Mouse (Mus musculus) cortical plate, adult 2 months (tissue): ENCODE results near the gene Col1a1.

Experiments used
- CTCF ChIP-seq: fragments of 200-500 bp; IDR thresholded peaks from 2 replicates; pipeline ENCODE4 v1.5.1; 2011; ENCODE audit warnings: mild to moderate bottlenecking, control low read depth, low read length; ENCODE audit not compliant: insufficient read depth; ENCODE audit errors: extremely low read depth
- POLR2A ChIP-seq: fragments of 200-500 bp; IDR thresholded peaks from 2 replicates; pipeline ENCODE4 v1.6.1; 2011; ENCODE audit warnings: mild to moderate bottlenecking, low read length, control low read depth; ENCODE audit not compliant: insufficient read depth; ENCODE audit errors: extremely low read depth

DNA sequence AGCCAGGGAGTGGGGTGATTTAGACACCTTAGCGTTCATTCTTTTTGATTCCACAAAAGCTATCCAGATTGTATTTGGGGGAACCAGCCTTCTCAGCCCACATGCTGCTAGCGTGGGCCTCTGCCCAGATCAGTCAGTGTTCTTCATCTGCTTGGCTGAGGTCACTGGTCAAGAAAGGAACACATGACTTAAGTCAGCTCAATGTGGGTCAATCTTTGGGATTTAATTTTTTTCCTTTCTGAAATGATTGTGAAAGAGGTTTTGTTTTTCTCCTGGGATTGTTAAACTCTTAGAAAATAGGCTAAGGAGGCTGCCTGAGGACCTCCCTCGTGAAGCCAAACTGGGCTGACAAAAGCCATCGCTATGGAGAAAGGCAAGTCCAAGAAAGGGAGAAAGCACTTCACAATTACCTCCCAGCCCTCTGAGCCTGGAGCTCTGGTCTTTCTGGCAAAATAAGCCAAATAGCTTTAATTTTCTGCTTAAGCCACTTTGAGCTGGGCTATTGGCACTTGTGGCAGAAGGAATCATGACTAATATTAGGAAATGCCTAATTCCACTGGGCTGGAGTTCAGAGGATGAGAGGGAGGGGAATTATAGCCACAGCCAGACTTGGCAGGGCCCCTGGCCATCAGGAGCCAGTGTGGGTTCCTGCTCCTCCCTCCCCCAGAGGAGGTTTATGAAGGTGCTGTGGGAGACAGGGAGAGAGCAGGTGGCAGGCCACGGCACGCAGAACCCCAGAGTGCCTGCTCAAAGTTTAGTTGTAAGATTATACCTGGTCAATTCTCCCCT is 22.5 kb upstream of the Col1a1 start:
- TF ChIP-seq CTCF (no peak), POLR2A (no peak)
